Mouse (Mus musculus): ENCODE results near the gene Speer3. TPM values are rescaled to one million over a fixed set of nuclear protein-coding genes. Genes with fewer than 3 reads are reported as not detected.
"Not testable (repeated sequence)": the region's sequence is repeated elsewhere in the genome, so short reads cannot be mapped to it uniquely, and the experiment has no call there.

Gene Speer3
- not detected for polyA plus RNA-seq (2017; shearing (Covaris generic))

- no peak for ATAC-seq
Observed at GRCm38 (mm10) chr5:13791319-13791718, at the start of gene Speer3. TSS of gene Speer3 (plus strand) at chr5:13791619.

GRCm38 (mm10) chr5:13810496-13810895 is 19.1 kb downstream of the Speer3 start:
- ATAC-seq: not testable (repeated sequence)

- ATAC-seq: no peak
Observed at GRCm38 (mm10) chr5:13825108-13825507, 33.7 kb downstream of the Speer3 start.

- ATAC-seq: no peak
Observed at GRCm38 (mm10) chr5:13826708-13827107, 35.3 kb downstream of the Speer3 start.

GRCm38 (mm10) chr5:13844317-13844716 is 52.9 kb downstream of the Speer3 start:
- ATAC-seq: no peak

Other genes starting within 250 kb of the Speer3 start
- gene Sema3e, start 233.7 kb downstream of the Speer3 start, polyA plus RNA-seq (2017; shearing (Covaris generic)): under 1 TPM in 1 of 2 experiments, not detected in 1; 0.21 TPM